Mouse (Mus musculus): ENCODE data around the gene Rab27a. TPM values are rescaled to one million over a fixed set of nuclear protein-coding genes. Genes with fewer than 3 reads are reported as not detected.

Gene Rab27a
- 6.1 TPM for polyA plus RNA-seq (2015; fragmentation: Illumina TruSeq; extraction: RNeasy Lipid Tissue Mini Kit (QIAGEN cat#74804); ENCODE audit: low read depth, low replicate concordance)

GRCm38 (mm10) chr9:73044146-73045079 is at the start of gene Rab27a:
Rab27a (plus strand) TSS chr9:73044854.

GRCm38 (mm10) chr9:73040080-73040479 is 4.6 kb upstream of the Rab27a start, which contains the start of gene Pigb:
Pigb (minus strand) TSS chr9:73040378.

GRCm38 (mm10) chr9:73101536-73101935 is 56.9 kb downstream of the Rab27a start, which contains the start of gene Khdc3:
Khdc3 (plus strand) TSS chr9:73101836.

DNA sequence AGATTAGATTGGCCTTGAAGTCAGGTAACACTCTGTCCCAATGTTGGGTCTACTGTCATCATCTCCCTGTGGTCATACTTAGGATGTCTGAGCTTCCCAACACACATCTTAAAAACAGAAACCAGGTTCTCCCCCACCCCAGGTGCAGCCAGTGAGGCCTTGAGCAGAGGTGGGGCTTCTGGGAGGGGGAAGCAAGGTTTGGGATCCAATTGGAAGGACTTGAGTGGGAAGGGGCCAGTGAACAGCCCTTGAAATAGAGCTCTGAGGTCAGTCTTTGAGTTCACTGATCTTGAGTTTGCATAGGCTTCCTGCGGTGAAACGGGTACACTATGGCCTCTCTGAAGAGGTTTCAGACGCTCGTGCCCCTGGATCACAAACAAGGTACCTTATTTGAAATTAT is 57.5 kb downstream of the Rab27a start, which contains the start of gene Gm20509:
Gene Gm20509, plus strand, starts transcription at position 290 of the 400 bp plus-strand sequence.

GRCm38 (mm10) chr9:73112919-73113906 is 68.6 kb downstream of the Rab27a start, which contains the start of gene Rsl24d1:
Rsl24d1 (plus strand) TSS chr9:73113426.

Other genes starting within 250 kb of the Rab27a start
- gene Prtg, start 238.0 kb upstream of the Rab27a start, polyA plus RNA-seq (2015; fragmentation: Illumina TruSeq; extraction: RNeasy Lipid Tissue Mini Kit (QIAGEN cat#74804); ENCODE audit: low read depth, low replicate concordance): 0.89 TPM
- gene Pygo1, start 119.2 kb upstream of the Rab27a start, polyA plus RNA-seq (2015; fragmentation: Illumina TruSeq; extraction: RNeasy Lipid Tissue Mini Kit (QIAGEN cat#74804); ENCODE audit: low read depth, low replicate concordance): 13.7 TPM
- gene Dyx1c1, start 86.1 kb upstream of the Rab27a start, polyA plus RNA-seq (2015; fragmentation: Illumina TruSeq; extraction: RNeasy Lipid Tissue Mini Kit (QIAGEN cat#74804); ENCODE audit: low read depth, low replicate concordance): 2.3 TPM
- not detected for gene Gm44503, start 86.0 kb upstream of the Rab27a start, polyA plus RNA-seq (2015; fragmentation: Illumina TruSeq; extraction: RNeasy Lipid Tissue Mini Kit (QIAGEN cat#74804); ENCODE audit: low read depth, low replicate concordance)
- gene Ccpg1os, start 59.5 kb upstream of the Rab27a start, polyA plus RNA-seq (2015; fragmentation: Illumina TruSeq; extraction: RNeasy Lipid Tissue Mini Kit (QIAGEN cat#74804); ENCODE audit: low read depth, low replicate concordance): 19.4 TPM
- 91.2 TPM for gene Ccpg1, start 59.4 kb upstream of the Rab27a start, polyA plus RNA-seq (2015; fragmentation: Illumina TruSeq; extraction: RNeasy Lipid Tissue Mini Kit (QIAGEN cat#74804); ENCODE audit: low read depth, low replicate concordance)
- 10.4 TPM for gene Pigb, start 4.5 kb upstream of the Rab27a start, polyA plus RNA-seq (2015; fragmentation: Illumina TruSeq; extraction: RNeasy Lipid Tissue Mini Kit (QIAGEN cat#74804); ENCODE audit: low read depth, low replicate concordance)
- gene Khdc3, start 57.0 kb downstream of the Rab27a start, polyA plus RNA-seq (2015; fragmentation: Illumina TruSeq; extraction: RNeasy Lipid Tissue Mini Kit (QIAGEN cat#74804); ENCODE audit: low read depth, low replicate concordance): 0.88 TPM
- gene Gm20509, start 57.6 kb downstream of the Rab27a start, polyA plus RNA-seq (2015; fragmentation: Illumina TruSeq; extraction: RNeasy Lipid Tissue Mini Kit (QIAGEN cat#74804); ENCODE audit: low read depth, low replicate concordance): not detected
- 64.9 TPM for gene Rsl24d1, start 68.6 kb downstream of the Rab27a start, polyA plus RNA-seq (2015; fragmentation: Illumina TruSeq; extraction: RNeasy Lipid Tissue Mini Kit (QIAGEN cat#74804); ENCODE audit: low read depth, low replicate concordance)